In genomic region chr4:139899960-139900359, GRCm38 (mm10) we compare ENCODE assay signal across 16 mouse cellular contexts.
A peak's percentile ranks its signal among the peaks of the same experiment; 100 is the strongest.
DNase-seq lines count a peak whose midpoint lies in the region; ATAC-seq lines count a peak whose summit lies in the region.
"Had no signal": no experiment of that assay in that cellular context is flagged by ENCODE, and none has a peak within 500 bp of the region (broad histone marks: within the 10 kb centered on the region; RNA-seq: fewer than 3 reads in every experiment).

No protein-coding gene starts in this region.

- H3K4me1 ChIP-seq in forebrain, embryonic 10.5 days: peaks cover 21% of the 10 kb centered on the region
- H3K4me1 ChIP-seq in forebrain, embryonic 16.5 days (replicated peaks; ENCODE audit: control insufficient read depth, insufficient read depth, low read length): peaks cover 6% of the 10 kb centered on the region; the same call in 1 of the 2 replicates
- peaks cover 9% of the 10 kb centered on the region for H3K4me1 ChIP-seq in midbrain, embryonic 13.5 days (replicated peaks)
- 0 out of 2 replicates have a peak, but pooled peaks cover 3% of the 10 kb centered on the region for H3K4me1 ChIP-seq in midbrain, embryonic 14.5 days (ENCODE audit: control insufficient read depth, insufficient read depth, low read length)
- H3K4me1 ChIP-seq: embryonic facial prominence, embryonic 12.5 days; embryonic facial prominence, embryonic 15.5 days had no signal

- WGBS in forebrain, embryonic 10.5 days: 76% methylated on average over 9 of the region's 9 CpGs
- WGBS in forebrain, embryonic 16.5 days: 19% methylated on average over 9 of the region's 9 CpGs
- WGBS in midbrain, embryonic 13.5 days: 61% methylated on average over 9 of the region's 9 CpGs
- WGBS in midbrain, embryonic 14.5 days: 77% methylated on average over 9 of the region's 9 CpGs

- H3K27ac ChIP-seq in forebrain, embryonic 10.5 days: peak overlapping the region; percentile 49; the same call in 1 of the 2 replicates
- no peak overlapping the region for H3K27ac ChIP-seq in forebrain, embryonic 16.5 days (ENCODE audit: low read length)
- H3K27ac ChIP-seq in midbrain, embryonic 13.5 days: no peak overlapping the region
- no peak overlapping the region for H3K27ac ChIP-seq in midbrain, embryonic 14.5 days (replicated peaks; ENCODE audit: low read depth, low read length)
- H3K27ac ChIP-seq: embryonic facial prominence, embryonic 12.5 days; embryonic facial prominence, embryonic 15.5 days; forebrain, embryonic 15.5 days had no signal

- no peak overlapping the region for H3K4me3 ChIP-seq in forebrain, embryonic 10.5 days
- no peak overlapping the region for H3K4me3 ChIP-seq in forebrain, embryonic 16.5 days (replicated peaks; ENCODE audit: low read length)
- no peak overlapping the region for H3K4me3 ChIP-seq in midbrain, embryonic 13.5 days (replicated peaks)
- no peak overlapping the region for H3K4me3 ChIP-seq in midbrain, embryonic 14.5 days (replicated peaks; ENCODE audit: low read depth, low read length)
- H3K4me3 ChIP-seq: embryonic facial prominence, embryonic 12.5 days; embryonic facial prominence, embryonic 15.5 days; erythroblast, embryonic 14.5 days; forebrain, embryonic 15.5 days had no signal

- no peaks in the 10 kb centered on the region for H3K36me3 ChIP-seq in forebrain, embryonic 10.5 days (replicated peaks)
- H3K36me3 ChIP-seq in forebrain, embryonic 16.5 days (ENCODE audit: control insufficient read depth, insufficient read depth): no peaks in the 10 kb centered on the region
- H3K36me3 ChIP-seq in midbrain, embryonic 13.5 days: no peaks in the 10 kb centered on the region
- H3K36me3 ChIP-seq in midbrain, embryonic 14.5 days (ENCODE audit: control insufficient read depth, insufficient read depth, low read length): no peaks in the 10 kb centered on the region
- H3K36me3 ChIP-seq: embryonic facial prominence, embryonic 12.5 days; embryonic facial prominence, embryonic 15.5 days; forebrain, embryonic 15.5 days had no signal

- no peak for DNase-seq in forebrain, embryonic 10.5 days (ENCODE audit: extremely low spot score, low spot score)
- no peak for DNase-seq in midbrain, embryonic 14.5 days
- DNase-seq in retina, embryonic 14.5 days (ENCODE audit: low spot score): peak; percentile 59
- no peak for DNase-seq in embryo, embryonic 11 days
- DNase-seq in urinary bladder, postnatal 14 days (ENCODE audit: low spot score): no peak
- DNase-seq: adrenal gland, adult 2 months; adrenal gland, postnatal 10 days; adrenal gland, postnatal 25 days; cerebellum, adult 11-12 months; cerebellum, adult 9-10 months had no signal

- H3K9ac ChIP-seq in forebrain, embryonic 16.5 days (replicated peaks; ENCODE audit: low read depth, low read length): no peak overlapping the region
- no peak overlapping the region for H3K9ac ChIP-seq in midbrain, embryonic 13.5 days (replicated peaks)
- no peak overlapping the region for H3K9ac ChIP-seq in midbrain, embryonic 14.5 days (replicated peaks; ENCODE audit: low read length)
- H3K9ac ChIP-seq: embryonic facial prominence, embryonic 12.5 days; embryonic facial prominence, embryonic 15.5 days; forebrain, embryonic 15.5 days had no signal

- no peak overlapping the region for H3K4me2 ChIP-seq in forebrain, embryonic 16.5 days (ENCODE audit: low read length)
- no peak overlapping the region for H3K4me2 ChIP-seq in midbrain, embryonic 13.5 days (replicated peaks)
- H3K4me2 ChIP-seq in midbrain, embryonic 14.5 days (ENCODE audit: low read length): no peak overlapping the region
- H3K4me2 ChIP-seq: embryonic facial prominence, embryonic 12.5 days; embryonic facial prominence, embryonic 15.5 days; forebrain, embryonic 15.5 days had no signal

- no peaks in the 10 kb centered on the region for H3K27me3 ChIP-seq in forebrain, embryonic 10.5 days (ENCODE audit: poor library complexity, severe bottlenecking)
- no peaks in the 10 kb centered on the region for H3K27me3 ChIP-seq in forebrain, embryonic 16.5 days (replicated peaks; ENCODE audit: control insufficient read depth, insufficient read depth, low read length)
- H3K27me3 ChIP-seq in midbrain, embryonic 13.5 days: no peaks in the 10 kb centered on the region
- H3K27me3 ChIP-seq in midbrain, embryonic 14.5 days (ENCODE audit: control insufficient read depth, insufficient read depth, low read length): no peaks in the 10 kb centered on the region
- H3K27me3 ChIP-seq: embryonic facial prominence, embryonic 15.5 days; forebrain, embryonic 15.5 days had no signal

- ATAC-seq in forebrain, embryonic 16.5 days: no peak
- ATAC-seq in midbrain, embryonic 13.5 days: 0 out of 2 replicates have a peak, but pooled peaks have one; percentile 43
- ATAC-seq in midbrain, embryonic 14.5 days (ENCODE audit: low FRiP score, low TSS enrichment): no peak
- ATAC-seq: forebrain, embryonic 15.5 days had no signal

- H3K9me3 ChIP-seq in forebrain, embryonic 10.5 days: peaks cover 5% of the 10 kb centered on the region; the same call in 1 of the 2 replicates
- no peaks in the 10 kb centered on the region for H3K9me3 ChIP-seq in forebrain, embryonic 16.5 days (ENCODE audit: control insufficient read depth, low read length)
- 0 out of 2 replicates have a peak, but pooled peaks cover 3% of the 10 kb centered on the region for H3K9me3 ChIP-seq in midbrain, embryonic 13.5 days
- H3K9me3 ChIP-seq in midbrain, embryonic 14.5 days (ENCODE audit: control insufficient read depth, low read length): no peaks in the 10 kb centered on the region
- H3K9me3 ChIP-seq: embryonic facial prominence, embryonic 12.5 days; embryonic facial prominence, embryonic 15.5 days; forebrain, embryonic 15.5 days had no signal
